Mouse (Mus musculus) bone marrow, adult 2 months (tissue): ENCODE measurements around the gene 1700018F24Rik.
"Not testable (repeated sequence)": the region's sequence is repeated elsewhere in the genome, so short reads cannot be mapped to it uniquely, and the experiment has no call there.

Source experiments
- CTCF ChIP-seq: fragments of 200-500 bp; IDR thresholded peaks from 2 replicates; pipeline ENCODE4 v1.5.1; 2011; ENCODE audit warnings: low read length, control low read depth; ENCODE audit not compliant: control insufficient read depth, insufficient read depth
- POLR2A ChIP-seq: fragments of 200-500 bp; IDR thresholded peaks from 2 replicates; pipeline ENCODE4 v1.6.1; 2011; ENCODE audit warnings: low read depth, mild to moderate bottlenecking, control low read depth, low read length, borderline replicate concordance; ENCODE audit not compliant: control insufficient read depth

GRCm38 (mm10) chr5:145020254-145020653, 22.5 kb upstream of the 1700018F24Rik start:
- not testable (repeated sequence) for TF ChIP-seq CTCF, POLR2A
